In the genomic region with DNA sequence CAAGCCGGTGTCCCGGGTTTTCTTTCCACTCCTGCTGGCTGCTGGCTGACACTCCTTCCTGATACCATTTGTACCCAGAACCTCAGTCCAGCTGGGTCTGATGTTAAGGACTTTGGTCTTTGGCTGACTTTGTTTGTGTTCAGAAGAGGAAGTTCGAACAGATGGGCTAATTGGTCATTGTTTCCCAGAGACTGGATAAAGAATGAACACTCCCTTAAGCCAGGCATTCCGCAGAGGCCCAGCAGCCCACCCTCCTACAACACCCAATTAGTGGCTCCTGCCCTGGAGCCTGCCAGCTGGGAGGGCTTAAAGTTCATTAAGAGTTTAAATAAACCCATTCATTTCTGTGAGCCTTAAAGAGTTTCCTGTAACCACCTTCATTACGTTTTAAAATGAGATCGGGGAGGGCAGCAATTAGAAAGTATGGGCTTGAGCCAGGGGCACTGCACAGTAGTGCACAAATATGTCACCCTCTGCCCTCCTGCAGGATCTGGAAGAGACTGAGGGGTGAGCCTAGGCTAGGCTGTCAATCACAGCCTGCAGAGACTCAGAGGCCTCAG, we compare ENCODE assay signal across 9 mouse cellular contexts.
DNase-seq lines count a peak whose midpoint lies in the region; ATAC-seq lines count a peak whose summit lies in the region.
"Had no signal": no experiment of that assay in that cellular context is flagged by ENCODE, and none has a peak within 500 bp of the region (broad histone marks: within the 10 kb centered on the region; RNA-seq: fewer than 3 reads in every experiment).

No protein-coding gene starts in this region.

- H3K4me1 ChIP-seq in hindbrain, embryonic 13.5 days (replicated peaks): peaks cover 14% of the 10 kb centered on the region
- H3K4me1 ChIP-seq in hindbrain, embryonic 14.5 days (replicated peaks; ENCODE audit: control insufficient read depth, insufficient read depth, low read length): no peaks in the 10 kb centered on the region; the same call in 1 of the 2 replicates
- H3K4me1 ChIP-seq in embryonic facial prominence, embryonic 10.5 days: peaks cover 58% of the 10 kb centered on the region

- ATAC-seq in hindbrain, embryonic 13.5 days (ENCODE audit: low FRiP score): peak; percentile 49; the same call in 1 of the 2 replicates
- no peak; the same call in 1 of the 2 replicates for ATAC-seq in hindbrain, embryonic 14.5 days (ENCODE audit: low FRiP score)

- WGBS in hindbrain, embryonic 13.5 days: 21% methylated on average over 6 of the region's 6 CpGs
- 21% methylated on average over 6 of the region's 6 CpGs for WGBS in hindbrain, embryonic 14.5 days
- WGBS in embryonic facial prominence, embryonic 10.5 days: 6% methylated on average over 6 of the region's 6 CpGs

- no peak overlapping the region for H3K4me3 ChIP-seq in hindbrain, embryonic 13.5 days
- no peak overlapping the region for H3K4me3 ChIP-seq in hindbrain, embryonic 14.5 days (replicated peaks; ENCODE audit: low read length)
- no peak overlapping the region for H3K4me3 ChIP-seq in embryonic facial prominence, embryonic 10.5 days

- peaks cover 7% of the 10 kb centered on the region; the same call in 1 of the 2 replicates for H3K27me3 ChIP-seq in hindbrain, embryonic 13.5 days
- no peaks in the 10 kb centered on the region; the same call in 1 of the 2 replicates for H3K27me3 ChIP-seq in hindbrain, embryonic 14.5 days (ENCODE audit: control insufficient read depth, insufficient read depth, low read length)
- H3K27me3 ChIP-seq in embryonic facial prominence, embryonic 10.5 days (replicated peaks; ENCODE audit: low read depth, poor library complexity, severe bottlenecking): peaks cover 53% of the 10 kb centered on the region

- DNase-seq in hindbrain, embryonic 14.5 days (ENCODE audit: low spot score): no peak
- DNase-seq in embryonic facial prominence, embryonic 10.5 days (ENCODE audit: low spot score): peak; percentile 55
- DNase-seq in heart, postnatal 25 days (ENCODE audit: low spot score): peak; percentile 13
- DNase-seq in lung, postnatal 25 days (ENCODE audit: low spot score): peak; percentile 9
- no peak for DNase-seq in layer of hippocampus, postnatal 25 days (ENCODE audit: extremely low spot score in 1 of 2, low spot score in 1 of 2)
- no peak for DNase-seq in urinary bladder, postnatal 36 days (ENCODE audit: low spot score in 2 of 2)
- no peak for DNase-seq in left cerebral cortex, adult 11 months (ENCODE audit: low spot score)
- DNase-seq: layer of hippocampus, adult 9-11 months had no signal

- no peak overlapping the region for H3K27ac ChIP-seq in hindbrain, embryonic 13.5 days
- H3K27ac ChIP-seq in hindbrain, embryonic 14.5 days: no peak overlapping the region
- no peak overlapping the region for H3K27ac ChIP-seq in embryonic facial prominence, embryonic 10.5 days (replicated peaks)

- H3K36me3 ChIP-seq in hindbrain, embryonic 13.5 days: no peaks in the 10 kb centered on the region
- no peaks in the 10 kb centered on the region for H3K36me3 ChIP-seq in hindbrain, embryonic 14.5 days (replicated peaks; ENCODE audit: control insufficient read depth, insufficient read depth)
- H3K36me3 ChIP-seq in embryonic facial prominence, embryonic 10.5 days (replicated peaks): no peaks in the 10 kb centered on the region

- no peak overlapping the region for H3K9ac ChIP-seq in hindbrain, embryonic 13.5 days
- no peak overlapping the region for H3K9ac ChIP-seq in hindbrain, embryonic 14.5 days

- no peak overlapping the region for H3K4me2 ChIP-seq in hindbrain, embryonic 13.5 days
- H3K4me2 ChIP-seq in hindbrain, embryonic 14.5 days (replicated peaks): no peak overlapping the region

- intact Hi-C loops in heart, postnatal 25 days (cut with DNase I): loop anchor here (5.0 kb wide), 1 partner anchor 47 kb away; no protein-coding TSS in a partner anchor

- H3K9me3 ChIP-seq in hindbrain, embryonic 13.5 days: no peaks in the 10 kb centered on the region
- H3K9me3 ChIP-seq in hindbrain, embryonic 14.5 days (ENCODE audit: control insufficient read depth, low read length): no peaks in the 10 kb centered on the region
- H3K9me3 ChIP-seq in embryonic facial prominence, embryonic 10.5 days: no peaks in the 10 kb centered on the region

Comparison
In these comparisons a context has a peak if more than half of its experiments do, and no peak if none do; other contexts are left out.
1. DNase-seq: peak in embryonic facial prominence, embryonic 10.5 days (single experiment), heart, postnatal 25 days (single experiment) and lung, postnatal 25 days (single experiment); none in hindbrain, embryonic 14.5 days (single experiment), layer of hippocampus, postnatal 25 days (0 of 2), urinary bladder, postnatal 36 days (0 of 2) and left cerebral cortex, adult 11 months (single experiment).